Mouse (Mus musculus): ENCODE data around the gene St7l.

St7l gene

DNA sequence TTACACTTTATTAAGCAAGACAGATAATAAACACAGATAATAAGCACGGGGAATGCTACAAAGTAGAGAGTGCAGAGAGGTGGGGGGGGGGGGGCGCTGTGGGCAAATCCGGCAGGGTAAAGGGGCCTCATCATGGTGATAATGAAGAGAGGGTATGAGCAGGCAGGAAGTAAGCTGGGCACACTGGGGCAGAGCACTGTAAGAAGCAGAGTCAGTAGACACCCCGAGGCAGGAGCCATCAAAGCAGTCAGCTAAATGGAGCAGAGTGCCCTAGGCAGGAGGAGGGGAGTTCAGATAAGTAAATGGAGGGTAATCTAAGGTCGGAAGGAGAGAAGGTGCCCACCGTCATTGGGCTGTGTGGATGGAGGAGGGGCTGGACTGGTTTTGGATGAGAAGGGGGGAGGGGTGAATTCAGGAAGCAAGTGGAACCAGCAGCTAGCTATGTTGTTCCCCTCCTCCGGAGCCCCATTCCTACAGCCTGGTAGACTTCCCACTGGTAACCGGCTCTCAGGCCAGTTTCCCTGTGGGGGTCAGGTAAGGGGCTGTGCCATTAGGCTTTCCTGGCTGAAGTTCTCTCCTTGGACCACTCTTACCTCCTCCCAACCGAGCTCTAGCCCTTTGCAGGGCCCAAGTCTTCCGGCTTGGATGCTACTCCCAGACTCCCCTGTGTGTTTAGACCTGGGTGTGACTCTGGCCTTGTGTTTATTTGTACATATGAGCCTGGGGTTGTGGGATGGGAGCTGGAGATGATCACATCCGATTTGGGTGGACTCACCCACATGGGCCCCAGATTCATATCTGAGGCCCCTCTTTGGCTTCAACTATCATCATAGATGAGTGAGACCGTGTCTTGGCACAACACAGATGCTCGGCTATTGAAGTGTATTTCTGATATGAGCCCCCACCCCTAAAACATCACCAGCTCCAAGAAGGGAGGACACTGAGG, 99.8 kb downstream of the St7l start:
- no peak for DNase-seq (ENCODE audit: low spot score in 2 of 2)

DNA sequence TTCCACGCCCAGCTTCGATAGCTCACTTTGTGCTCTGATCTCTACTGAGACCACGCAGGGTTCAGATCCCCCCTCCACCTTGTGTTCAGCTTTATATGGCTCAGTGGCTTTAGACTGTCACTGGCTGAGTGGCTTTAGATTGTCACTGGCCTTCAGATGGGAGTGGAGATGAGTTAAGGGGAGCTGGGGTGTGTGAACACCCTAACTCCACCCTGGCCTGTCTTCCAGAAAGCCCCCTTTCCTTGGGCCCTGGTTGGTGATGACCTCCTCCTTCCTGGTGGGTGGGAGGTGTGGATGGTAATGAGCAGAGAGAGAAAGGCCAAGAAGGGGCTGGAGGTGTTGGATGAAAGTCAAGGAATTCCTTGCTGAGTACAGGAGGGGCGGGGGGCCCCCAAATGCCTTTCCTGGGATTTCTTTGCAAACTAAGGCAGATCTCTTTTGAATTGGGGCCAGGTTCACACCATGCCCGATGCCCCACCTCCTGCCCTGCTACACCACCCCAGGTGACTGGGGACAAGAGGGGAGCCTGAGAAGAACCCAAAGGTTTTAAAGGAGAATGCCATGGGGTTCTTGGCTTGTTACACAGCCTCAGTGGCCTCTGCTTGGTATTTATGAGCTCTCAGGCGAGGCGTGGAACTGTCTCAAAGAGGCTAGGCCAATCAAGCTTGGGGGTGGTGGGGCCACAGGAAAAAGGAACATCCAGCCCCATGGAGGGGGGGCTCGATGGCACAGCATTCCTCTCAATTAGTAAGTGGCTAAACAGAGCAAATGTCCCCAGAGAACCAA, 101.5 kb downstream of the St7l start:
- no peak for DNase-seq (ENCODE audit: low spot score in 2 of 2)

DNA sequence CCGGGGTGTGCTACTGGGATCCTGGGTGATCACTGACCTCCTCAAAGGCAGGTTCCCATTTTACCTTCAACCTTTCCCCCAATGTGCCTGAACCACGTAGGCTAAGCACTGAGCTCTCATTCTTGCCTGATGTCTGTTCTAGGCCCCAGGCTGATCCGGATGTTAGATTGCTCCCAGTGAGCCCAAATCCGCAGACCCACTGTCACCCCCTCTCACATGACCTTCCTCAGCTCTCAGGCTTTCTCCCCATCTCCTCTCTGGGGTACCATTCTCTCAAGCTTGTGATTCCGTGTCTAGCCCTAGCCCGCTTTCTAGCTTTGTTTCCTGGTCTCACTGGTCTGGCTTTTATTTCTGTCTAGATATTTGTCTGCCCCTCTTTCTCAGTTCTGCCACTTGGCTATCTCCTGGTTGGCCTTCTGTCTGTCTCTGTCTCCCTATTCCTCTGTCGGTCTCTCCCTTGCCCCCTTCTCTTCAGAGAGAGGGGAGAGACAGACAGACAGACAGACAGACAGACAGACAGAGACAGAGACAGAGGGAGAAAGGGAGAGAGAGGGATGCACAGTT, 102.3 kb downstream of the St7l start:
- no peak for DNase-seq (ENCODE audit: low spot score in 2 of 2)

DNA sequence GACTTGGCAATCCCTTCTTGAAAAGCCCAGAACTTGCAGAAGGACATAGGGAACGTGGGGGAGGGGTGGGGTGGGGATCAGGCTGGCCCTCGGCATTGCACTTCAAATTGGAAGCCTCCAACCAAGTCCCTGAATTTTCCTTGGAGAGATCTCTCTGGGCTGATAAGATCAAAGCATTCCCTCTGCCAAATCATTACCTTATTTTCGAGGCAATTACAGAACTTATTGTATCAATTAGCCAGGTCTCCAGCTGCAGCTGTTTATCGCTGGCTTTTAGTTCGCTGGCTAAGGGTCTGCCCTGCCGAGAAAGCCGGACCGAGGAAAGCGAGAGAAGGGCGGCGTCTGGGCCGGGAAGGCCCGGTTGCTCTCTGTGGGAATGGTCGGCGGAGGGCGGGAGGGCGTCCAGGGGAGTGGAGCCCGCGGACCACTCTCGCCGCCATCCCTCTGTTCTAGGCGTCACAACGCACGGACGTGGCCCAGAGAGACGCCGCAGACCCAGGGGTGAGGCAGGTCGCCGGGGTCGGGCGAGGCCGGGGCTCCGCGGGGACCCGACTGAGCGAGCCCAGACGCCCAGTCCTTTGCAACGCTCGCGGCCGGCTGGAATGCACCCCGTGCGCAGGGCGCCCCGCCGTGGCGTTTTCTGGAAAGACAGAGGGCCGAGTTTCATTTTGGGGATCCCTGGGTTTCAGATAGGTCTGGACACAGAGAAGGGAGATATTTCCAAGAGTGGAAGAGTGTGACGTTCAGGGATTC, 103.9 kb downstream of the St7l start:
- peak; percentile 47 to 57 for DNase-seq (ENCODE audit: low spot score in 2 of 2)

Data from spleen, postnatal 36 days (tissue).